Mouse (Mus musculus) spleen, adult 2 months (tissue): Measurements from ENCODE around the gene Slc39a9. TPM values are rescaled to one million over a fixed set of nuclear protein-coding genes. Genes with fewer than 3 reads are reported as not detected.

Experiments
- DNase-seq, 2 experiments: peaks; one replicate each; pipeline versions ENCODE4 v3.0.0 to v3.0.0-alpha.2; 2012 to 2021; ENCODE audit warnings: low spot score in 2 of 2, low read depth in 1 of 2
- H3K27ac ChIP-seq: fragments of 200-500 bp; 2 replicates; pipeline ENCODE4 v1.5.1; 2012; ENCODE audit warnings: low read length, inconsistent platforms; ENCODE audit not compliant: insufficient read depth
- H3K27me3 ChIP-seq: fragments of 200-500 bp; 2 replicates; pipeline ENCODE4 v1.6.1; 2012; ENCODE audit warnings: mild to moderate bottlenecking, moderate library complexity, low read length, inconsistent platforms; ENCODE audit not compliant: control insufficient read depth, insufficient read depth
- H3K36me3 ChIP-seq: fragments of 200-500 bp; 2 replicates; pipeline ENCODE4 v1.6.1; 2012; ENCODE audit warnings: mild to moderate bottlenecking, low read length, inconsistent platforms; ENCODE audit not compliant: control insufficient read depth, insufficient read depth
- H3K4me1 ChIP-seq: fragments of 200-500 bp; 2 replicates; pipeline ENCODE4 v1.6.1; 2011; ENCODE audit warnings: inconsistent platforms; ENCODE audit not compliant: control insufficient read depth, insufficient read depth, insufficient read length
- H3K4me3 ChIP-seq: fragments of 200-500 bp; 2 replicates; pipeline ENCODE4 v1.5.1; 2011; ENCODE audit warnings: mild to moderate bottlenecking, inconsistent platforms; ENCODE audit not compliant: insufficient read depth, insufficient read length; ENCODE audit errors: extremely low read depth
- CTCF ChIP-seq: fragments of 200-500 bp; IDR thresholded peaks from 2 replicates; pipeline ENCODE4 v1.5.1; 2011; ENCODE audit warnings: mild to moderate bottlenecking, inconsistent platforms; ENCODE audit not compliant: insufficient read depth, insufficient read length, insufficient replicate concordance; ENCODE audit errors: extremely low read depth
- POLR2A ChIP-seq: fragments of 200-500 bp; IDR thresholded peaks from 2 replicates; pipeline ENCODE4 v1.6.1; 2011; ENCODE audit warnings: low read depth, low read length, inconsistent platforms
- WGBS: fragments of 180-500 bp; shearing (Covaris S2); methylation state at CpG from one replicate; pipeline ENCODE4 v1.1.7; 2018; 5-methylcytosine and 5-hydroxymethylcytosine counted together
- polyA plus RNA-seq: library from polyadenylated mRNA; depleted of rRNA; stranded (reverse); fragments of >200 nt; gene quantifications from 2 replicates; pipeline ENCODE4 v1.2.3, GENCODE M21; 2012

Gene Slc39a9
- polyA plus RNA-seq, 1 experiment = 24.5 TPM

GRCm38 (mm10) chr12:80601597-80602269 is 42.0 kb upstream of the Slc39a9 start:
- WGBS = 90% methylated on average over 9 of the region's 9 CpGs
- no peak for DNase-seq
- H3K36me3 ChIP-seq = no peaks in the 10 kb centered on the region
- no peak overlapping the region for H3K4me3 ChIP-seq
- H3K27me3 ChIP-seq = no peaks in the 10 kb centered on the region
- TF ChIP-seq POLR2A (no peak), CTCF (no peak)
- H3K4me1 ChIP-seq = no peaks in the 10 kb centered on the region
- no peak overlapping the region for H3K27ac ChIP-seq

GRCm38 (mm10) chr12:80602432-80602831 is 41.3 kb upstream of the Slc39a9 start:
- H3K4me1 ChIP-seq = no peaks in the 10 kb centered on the region
- TF ChIP-seq POLR2A (no peak), CTCF (no peak)
- 89% methylated on average over 5 of the region's 5 CpGs for WGBS
- H3K27me3 ChIP-seq = no peaks in the 10 kb centered on the region
- no peak overlapping the region for H3K27ac ChIP-seq
- no peak overlapping the region for H3K4me3 ChIP-seq
- DNase-seq = no peak
- H3K36me3 ChIP-seq = no peaks in the 10 kb centered on the region

GRCm38 (mm10) chr12:80603566-80603965 is 40.1 kb upstream of the Slc39a9 start:
- DNase-seq = no peak
- no peaks in the 10 kb centered on the region for H3K27me3 ChIP-seq
- no peak overlapping the region for H3K27ac ChIP-seq
- H3K4me1 ChIP-seq = no peaks in the 10 kb centered on the region
- H3K36me3 ChIP-seq = no peaks in the 10 kb centered on the region
- no peak overlapping the region for H3K4me3 ChIP-seq
- TF ChIP-seq CTCF = no peak
- no peak for TF ChIP-seq POLR2A
- 21% methylated on average over 4 of the region's 4 CpGs for WGBS

- no peaks in the 10 kb centered on the region for H3K4me1 ChIP-seq
- DNase-seq = no peak
- H3K4me3 ChIP-seq = no peak overlapping the region
- H3K27me3 ChIP-seq = no peaks in the 10 kb centered on the region
- WGBS = 83% methylated on average over 2 of the region's 2 CpGs
- no peaks in the 10 kb centered on the region for H3K36me3 ChIP-seq
- TF ChIP-seq POLR2A = no peak
- TF ChIP-seq CTCF = no peak
- H3K27ac ChIP-seq = no peak overlapping the region
Measured at GRCm38 (mm10) chr12:80604218-80604617, 39.5 kb upstream of the Slc39a9 start.

- TF ChIP-seq POLR2A = no peak
- no peak for TF ChIP-seq CTCF
- Histone ChIP-seq H3K4me3 (no peak overlapping the region), H3K36me3 (no peaks in the 10 kb centered on the region), H3K4me1 (no peaks in the 10 kb centered on the region), H3K27ac (no peak overlapping the region), H3K27me3 (no peaks in the 10 kb centered on the region)
- WGBS = 83% methylated on average over 1 of the region's 1 CpGs
- no peak for DNase-seq
Measured at GRCm38 (mm10) chr12:80608576-80608975, 35.1 kb upstream of the Slc39a9 start.

- no peak for TF ChIP-seq POLR2A
- TF ChIP-seq CTCF = no peak
- Histone ChIP-seq H3K4me3 (no peak overlapping the region), H3K27ac (no peak overlapping the region), H3K36me3 (no peaks in the 10 kb centered on the region), H3K27me3 (no peaks in the 10 kb centered on the region), H3K4me1 (no peaks in the 10 kb centered on the region)
- DNase-seq = no peak
- WGBS = 79% methylated on average over 3 of the region's 3 CpGs
Measured at GRCm38 (mm10) chr12:80609928-80610327, 33.8 kb upstream of the Slc39a9 start.

- no peaks in the 10 kb centered on the region for H3K4me1 ChIP-seq
- no peaks in the 10 kb centered on the region for H3K36me3 ChIP-seq
- no peaks in the 10 kb centered on the region for H3K27me3 ChIP-seq
- TF ChIP-seq POLR2A (no peak), CTCF (no peak)
- 75% methylated on average over 9 of the region's 9 CpGs for WGBS
- H3K4me3 ChIP-seq = no peak overlapping the region
- no peak overlapping the region for H3K27ac ChIP-seq
- DNase-seq = no peak
Measured at GRCm38 (mm10) chr12:80612113-80612791, 31.4 kb upstream of the Slc39a9 start.
